Comparison of ENCODE assay signal across 11 mouse cellular contexts in the genomic region with DNA sequence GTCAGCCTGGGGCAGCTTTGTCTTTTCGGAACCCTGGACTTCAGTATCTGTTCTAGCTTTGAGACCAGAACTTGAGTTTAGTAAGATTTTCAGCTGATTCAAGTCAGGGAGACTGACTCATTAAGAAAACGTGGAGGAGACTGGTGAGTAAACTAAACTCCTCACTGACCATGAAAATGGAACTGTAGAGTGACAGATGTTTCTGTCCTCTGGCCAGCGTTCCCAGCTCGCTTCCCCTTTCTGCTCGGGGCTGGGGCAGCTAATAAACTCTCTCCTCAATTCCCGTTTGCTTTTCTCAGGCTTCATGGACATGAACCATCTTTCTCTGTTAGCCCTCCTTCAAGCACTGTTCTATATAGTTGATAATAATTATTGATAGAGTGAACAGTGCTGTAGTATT. TPM values are rescaled to one million over a fixed set of nuclear protein-coding genes. Genes with fewer than 3 reads are reported as not detected.
DNase-seq lines count a peak whose midpoint lies in the region; ATAC-seq and TF ChIP-seq lines count a peak whose summit lies in the region.
"Had no signal": no experiment of that assay in that cellular context is flagged by ENCODE, and none has a peak within 500 bp of the region (broad histone marks: within the 10 kb centered on the region; RNA-seq: fewer than 3 reads in every experiment).

No protein-coding gene starts in this region.

- DNase-seq in layer of hippocampus, adult 2 months (ENCODE audit: low spot score in 2 of 2), result no peak
- DNase-seq in layer of hippocampus, postnatal 25 days (ENCODE audit: extremely low spot score in 1 of 2, low spot score in 1 of 2), result no peak
- DNase-seq in MEL (ENCODE audit: low read depth, low spot score), result peak; percentile 62
- no peak for DNase-seq in retina, postnatal 1 day
- no peak for DNase-seq in thymus, adult 2 months

- peak overlapping the region; percentile 28; the same call in 1 of the 2 replicates for H3K27ac ChIP-seq in layer of hippocampus, adult 2 months
- peak overlapping the region; percentile 5 for H3K27ac ChIP-seq in MEL (ENCODE audit: control insufficient read depth, low read depth, low read length)
- peak overlapping the region; percentile 70 for H3K27ac ChIP-seq in bone marrow macrophage, adult 2 months (ENCODE audit: insufficient read depth, low read depth, low read length)
- no peak overlapping the region for H3K27ac ChIP-seq in thymus, adult 2 months (ENCODE audit: control insufficient read depth, insufficient read depth, low read length)
- H3K27ac ChIP-seq in kidney, embryonic 15.5 days, result no peak overlapping the region
- H3K27ac ChIP-seq: embryonic facial prominence, embryonic 13.5 days; limb, embryonic 12.5 days; stomach, embryonic 15.5 days had no signal

- peaks cover 78% of the 10 kb centered on the region for H3K79me2 ChIP-seq in MEL (ENCODE audit: control insufficient read depth, insufficient read depth, low read length, poor library complexity)

- H3K27me3 ChIP-seq in MEL (ENCODE audit: control insufficient read depth in 1 of 2, insufficient read depth in 2 of 2, low read length in 2 of 2), result no peaks in the 10 kb centered on the region
- H3K27me3 ChIP-seq in megakaryocyte, embryonic 14.5 days (replicated peaks), result no peaks in the 10 kb centered on the region
- H3K27me3 ChIP-seq in thymus, adult 2 months (ENCODE audit: control insufficient read depth, insufficient read depth, low read length), result no peaks in the 10 kb centered on the region
- H3K27me3 ChIP-seq in kidney, embryonic 15.5 days, result no peaks in the 10 kb centered on the region
- H3K27me3 ChIP-seq: embryonic facial prominence, embryonic 13.5 days; limb, embryonic 12.5 days; stomach, embryonic 15.5 days had no signal

- no peak overlapping the region for H3K4me3 ChIP-seq in layer of hippocampus, adult 2 months
- peak overlapping the region in 1 of 2 experiments; percentile 39; a peak in 1 of 4 replicates for H3K4me3 ChIP-seq in MEL (ENCODE audit: control insufficient read depth in 1 of 2, insufficient read depth in 1 of 2, low read depth in 2 of 2, low read length in 2 of 2)
- no peak overlapping the region; the same call in 1 of the 2 replicates for H3K4me3 ChIP-seq in bone marrow macrophage, adult 2 months (ENCODE audit: insufficient read depth, low read length)
- H3K4me3 ChIP-seq in megakaryocyte, embryonic 14.5 days (replicated peaks), result peak overlapping the region; percentile 81
- H3K4me3 ChIP-seq in thymus, adult 2 months (ENCODE audit: control insufficient read depth, insufficient read depth, low read length), result no peak overlapping the region
- no peak overlapping the region for H3K4me3 ChIP-seq in kidney, embryonic 15.5 days (replicated peaks)
- H3K4me3 ChIP-seq: embryonic facial prominence, embryonic 13.5 days; limb, embryonic 12.5 days; stomach, embryonic 15.5 days had no signal

- TF ChIP-seq RAD21 in MEL (IDR thresholded peaks at IDR 0.05; ENCODE audit: low read depth, low read length), result no peak

- H3K36me3 ChIP-seq in MEL (ENCODE audit: control insufficient read depth in 1 of 2, insufficient read depth in 2 of 2, low read length in 2 of 2), result peaks cover 6 to 31% of the 10 kb centered on the region in 2 experiments
- peaks cover 13% of the 10 kb centered on the region for H3K36me3 ChIP-seq in megakaryocyte, embryonic 14.5 days (replicated peaks; ENCODE audit: low read length)
- no peaks in the 10 kb centered on the region for H3K36me3 ChIP-seq in thymus, adult 2 months (ENCODE audit: control insufficient read depth, insufficient read depth, low read length)
- H3K36me3 ChIP-seq in kidney, embryonic 15.5 days, result no peaks in the 10 kb centered on the region
- H3K36me3 ChIP-seq: embryonic facial prominence, embryonic 13.5 days; limb, embryonic 12.5 days; stomach, embryonic 15.5 days had no signal

- H3K4me2 ChIP-seq in kidney, embryonic 15.5 days, result no peak overlapping the region
- H3K4me2 ChIP-seq: embryonic facial prominence, embryonic 13.5 days; limb, embryonic 12.5 days; stomach, embryonic 15.5 days had no signal

- H3K4me1 ChIP-seq in MEL (ENCODE audit: control insufficient read depth in 1 of 2, insufficient read depth in 2 of 2, low read length in 2 of 2), result peaks cover 16 to 24% of the 10 kb centered on the region in 2 experiments
- peaks cover 35% of the 10 kb centered on the region for H3K4me1 ChIP-seq in bone marrow macrophage, adult 2 months (ENCODE audit: control insufficient read depth, insufficient read depth, low read length)
- H3K4me1 ChIP-seq in megakaryocyte, embryonic 14.5 days, result peaks cover 81% of the 10 kb centered on the region
- H3K4me1 ChIP-seq in thymus, adult 2 months (replicated peaks; ENCODE audit: control insufficient read depth, insufficient read depth, low read length), result peaks cover 14% of the 10 kb centered on the region
- H3K4me1 ChIP-seq in kidney, embryonic 15.5 days, result peaks cover 47% of the 10 kb centered on the region

- no peak for TF ChIP-seq POLR2A in MEL (IDR thresholded peaks at IDR 0.05; ENCODE audit: control insufficient read depth in 1 of 2, insufficient read depth in 1 of 2, low read depth in 1 of 2, low read length in 2 of 2, poor library complexity in 1 of 2)
- TF ChIP-seq POLR2A in bone marrow macrophage, adult 2 months (IDR thresholded peaks at IDR 0.05; ENCODE audit: borderline replicate concordance, low read depth, low read length), result no peak
- no peak for TF ChIP-seq POLR2A in thymus, adult 2 months (IDR thresholded peaks at IDR 0.05; ENCODE audit: control insufficient read depth, extremely low read depth, insufficient read depth, low read length, poor library complexity)

- no peaks in the 10 kb centered on the region for H3K9me3 ChIP-seq in MEL (replicated peaks; ENCODE audit: insufficient read depth, low read length)
- no peaks in the 10 kb centered on the region for H3K9me3 ChIP-seq in megakaryocyte, embryonic 14.5 days
- H3K9me3 ChIP-seq in kidney, embryonic 15.5 days (replicated peaks), result no peaks in the 10 kb centered on the region
- H3K9me3 ChIP-seq: embryonic facial prominence, embryonic 13.5 days; limb, embryonic 12.5 days; stomach, embryonic 15.5 days had no signal

- TF ChIP-seq EP300 in MEL (IDR thresholded peaks at IDR 0.05; ENCODE audit: low read depth in 1 of 2, low read length in 2 of 2), result peak; percentile 9 to 42; a peak in 1 of 4 replicates

- H3K9ac ChIP-seq in MEL (ENCODE audit: control insufficient read depth, low read depth, low read length, poor library complexity, severe bottlenecking), result peak overlapping the region; percentile 18; the same call in 1 of the 2 replicates
- H3K9ac ChIP-seq in kidney, embryonic 15.5 days, result no peak overlapping the region
- H3K9ac ChIP-seq: embryonic facial prominence, embryonic 13.5 days; limb, embryonic 12.5 days; stomach, embryonic 15.5 days had no signal

- 55% methylated on average over 6 of the region's 6 CpGs for WGBS in thymus, adult 2 months
- 44% methylated on average over 6 of the region's 6 CpGs for WGBS in kidney, embryonic 15.5 days

- no peak for TF ChIP-seq CTCF in layer of hippocampus, adult 2 months (conservative IDR thresholded peaks at IDR 0.05)
- no peak for TF ChIP-seq CTCF in MEL (IDR thresholded peaks at IDR 0.05 in 2 of 3, conservative IDR thresholded peaks at IDR 0.05 in 1 of 3; ENCODE audit: control insufficient read depth in 1 of 3, insufficient read depth in 1 of 3, low read depth in 2 of 3, low read length in 3 of 3, poor library complexity in 1 of 3, severe bottlenecking in 1 of 3)
- TF ChIP-seq CTCF in bone marrow macrophage, adult 2 months (IDR thresholded peaks at IDR 0.05; ENCODE audit: low read depth, low read length), result no peak
- no peak for TF ChIP-seq CTCF in thymus, adult 2 months (IDR thresholded peaks at IDR 0.05; ENCODE audit: borderline replicate concordance, control insufficient read depth, extremely low read depth, insufficient read depth, low read length, poor library complexity)

- no peak for ATAC-seq in kidney, embryonic 15.5 days (replicated peaks; ENCODE audit: low FRiP score)

TF ChIP-seq in MEL, 35 proteins besides CTCF, POLR2A, EP300 and RAD21 (continues in another document):
- TF ChIP-seq ZMIZ1 (IDR thresholded peaks at IDR 0.05; ENCODE audit: low read depth, low read length), result no peak

RNA-seq across cellular contexts. Expression of a gene that starts 4.3 kb away (rescaled TPM):
- 10 to 100 TPM; 22.9 to 23.6 TPM for total RNA-seq in layer of hippocampus, adult 2 months (2021)
- total RNA-seq in layer of hippocampus, postnatal 25 days (2021), result 10 to 100 TPM; 20.1 to 20.8 TPM
- 12.9 and 14.7 TPM in 2 replicates for total RNA-seq in MEL (2012; rRNA removed)
- polyA plus RNA-seq in MEL (2012; ENCODE audit: insufficient read depth in 1 of 2, insufficient read length in 2 of 2, low read depth in 1 of 2, low replicate concordance in 2 of 2, missing spikeins in 1 of 2), result 10 to 100 TPM in 1 of 2 experiments, not detected in 1; 33.0 TPM
- polyA plus RNA-seq in bone marrow macrophage, adult 2 months (2012; ENCODE audit: insufficient read depth, insufficient read length, missing spikeins), result 23.5 and 23.6 TPM in 2 replicates
- polyA plus RNA-seq in megakaryocyte, embryonic 14.5 days (2012; ENCODE audit: insufficient read depth, low replicate concordance), result 22.2 and 27.5 TPM in 2 replicates
- polyA plus RNA-seq in thymus, adult 2 months (2012; rRNA removed), result 45.0 and 46.2 TPM in 2 replicates
- polyA plus RNA-seq in kidney, embryonic 15.5 days (2015; fragmentation: Nextera tagmentation; extraction: Ambion mirVana), result 14.1 and 16.2 TPM in 2 replicates

RNA-seq across cellular contexts. Expression of a gene that starts 50.2 kb away (rescaled TPM):
- 10 to 100 TPM; 54.2 to 56.2 TPM for total RNA-seq in layer of hippocampus, adult 2 months (2021)
- 10 to 100 TPM; 54.5 to 58.6 TPM for total RNA-seq in layer of hippocampus, postnatal 25 days (2021)
- 132 and 144 TPM in 2 replicates for total RNA-seq in MEL (2012; rRNA removed)
- 100 to 1,000 TPM in 1 of 2 experiments, not detected in 1; 114 TPM for polyA plus RNA-seq in MEL (2012; ENCODE audit: insufficient read depth in 1 of 2, insufficient read length in 2 of 2, low read depth in 1 of 2, low replicate concordance in 2 of 2, missing spikeins in 1 of 2)
- polyA plus RNA-seq in bone marrow macrophage, adult 2 months (2012; ENCODE audit: insufficient read depth, insufficient read length, missing spikeins), result 99.2 and 105 TPM in 2 replicates
- 2.2 and 6.9 TPM in 2 replicates for polyA plus RNA-seq in megakaryocyte, embryonic 14.5 days (2012; ENCODE audit: insufficient read depth, low replicate concordance)
- 92.1 and 107 TPM in 2 replicates for polyA plus RNA-seq in thymus, adult 2 months (2012; rRNA removed)
- 217 and 223 TPM in 2 replicates for polyA plus RNA-seq in kidney, embryonic 15.5 days (2015; fragmentation: Nextera tagmentation; extraction: Ambion mirVana)

RNA-seq across cellular contexts. Expression of a gene that starts 59.6 kb away (rescaled TPM):
- total RNA-seq in layer of hippocampus, adult 2 months (2021), result under 1 TPM; 0.64 to 0.67 TPM
- total RNA-seq in layer of hippocampus, postnatal 25 days (2021), result 1 to 10 TPM in 1 of 2 experiments, under 1 TPM in 1; 0.68 to 1.1 TPM
- total RNA-seq in MEL (2012; rRNA removed), result under 0.01 TPM in 1 of 2 replicates, not detected in the other
- under 1 TPM in 1 of 2 experiments, not detected in 1; 0.03 TPM for polyA plus RNA-seq in MEL (2012; ENCODE audit: insufficient read depth in 1 of 2, insufficient read length in 2 of 2, low read depth in 1 of 2, low replicate concordance in 2 of 2, missing spikeins in 1 of 2)
- 0.16 TPM in 1 of 2 replicates, not detected in the other for polyA plus RNA-seq in bone marrow macrophage, adult 2 months (2012; ENCODE audit: insufficient read depth, insufficient read length, missing spikeins)
- polyA plus RNA-seq in megakaryocyte, embryonic 14.5 days (2012; ENCODE audit: insufficient read depth, low replicate concordance), result 0.65 and 1.6 TPM in 2 replicates
- 0.51 and 1.4 TPM in 2 replicates for polyA plus RNA-seq in thymus, adult 2 months (2012; rRNA removed)
- 0.42 and 0.54 TPM in 2 replicates for polyA plus RNA-seq in kidney, embryonic 15.5 days (2015; fragmentation: Nextera tagmentation; extraction: Ambion mirVana)

Comparison
In these comparisons a context has a peak if more than half of its experiments do, and no peak if none do; other contexts are left out.
1. H3K27ac ChIP-seq: peak in layer of hippocampus, adult 2 months (single experiment), MEL (single experiment) and bone marrow macrophage, adult 2 months (single experiment); none in thymus, adult 2 months (single experiment) and kidney, embryonic 15.5 days (single experiment).